Mouse (Mus musculus) megakaryocyte, embryonic 14.5 days (primary cell): ENCODE measurements around the gene Rita1.

Experiments
- FLI1 ChIP-seq: IDR thresholded peaks from 2 replicates; pipeline ENCODE4 v1.6.1; 2012; ENCODE audit warnings: low read length, inconsistent platforms, mixed read lengths
- GATA1 ChIP-seq: IDR thresholded peaks from 3 replicates; pipeline ENCODE4 v1.6.1; 2012; ENCODE audit warnings: mixed read lengths, low read length, inconsistent platforms, borderline replicate concordance

- TF ChIP-seq GATA1 = no peak
- no peak for TF ChIP-seq FLI1
These were observed 30.4 kb downstream of the Rita1 start for GRCm38 (mm10) chr5:120582002-120582401.
